Mouse (Mus musculus): ENCODE measurements around the gene Gm5615. TPM values are rescaled to one million over a fixed set of nuclear protein-coding genes. Genes with fewer than 3 reads are reported as not detected.

Gene Gm5615
- total RNA-seq (2021) = not detected
- long read RNA-seq, experiment 1 = 0 reads
- long read RNA-seq, experiment 2 = 0 reads

DNA sequence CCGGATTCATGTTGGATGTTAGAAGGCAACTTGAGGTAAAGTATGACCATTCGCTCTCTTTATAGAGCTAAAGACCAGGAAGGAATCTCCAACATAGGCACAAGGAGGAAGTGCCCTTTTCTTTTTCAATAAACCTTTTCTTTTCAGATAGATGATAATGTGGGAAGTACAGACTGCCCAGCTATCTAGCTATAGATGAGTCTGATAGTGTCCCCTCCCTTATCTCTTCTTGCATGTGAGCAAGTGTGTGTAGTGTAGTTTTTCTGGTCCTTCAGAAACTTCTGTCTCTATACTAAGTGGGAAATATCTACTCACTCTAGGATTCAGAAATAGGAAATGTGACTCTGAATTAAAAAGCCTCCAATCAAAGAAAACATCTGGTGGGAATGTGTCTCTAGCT lies at the start of gene Gm5615:
Gene Gm5615, minus strand, starts transcription at position 101 of the 400 bp plus-strand sequence.
- no peak for DNase-seq

DNA sequence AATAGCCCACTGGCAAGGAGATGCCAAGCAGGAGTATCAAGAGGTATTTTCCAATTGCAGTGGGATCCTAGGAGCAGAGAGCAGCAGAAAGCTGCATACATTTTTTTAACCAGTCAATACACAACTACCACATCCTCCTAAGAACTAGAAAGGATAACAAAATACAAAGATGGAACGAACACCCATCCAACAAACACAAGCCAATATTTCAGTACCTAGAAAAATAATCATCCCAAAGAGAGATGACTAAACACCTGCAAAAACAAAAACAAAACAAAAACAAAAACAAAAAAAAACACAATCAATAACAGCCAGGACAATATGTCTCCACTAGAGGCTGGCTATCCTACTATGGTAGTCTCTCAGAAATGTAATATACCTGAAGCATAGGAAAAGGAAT lies 40.8 kb upstream of the Gm5615 start, which contains the start of gene Gm17689:
Gene Gm17689, minus strand, starts transcription at position 101 of the 400 bp plus-strand sequence.
- no peak for DNase-seq

DNA sequence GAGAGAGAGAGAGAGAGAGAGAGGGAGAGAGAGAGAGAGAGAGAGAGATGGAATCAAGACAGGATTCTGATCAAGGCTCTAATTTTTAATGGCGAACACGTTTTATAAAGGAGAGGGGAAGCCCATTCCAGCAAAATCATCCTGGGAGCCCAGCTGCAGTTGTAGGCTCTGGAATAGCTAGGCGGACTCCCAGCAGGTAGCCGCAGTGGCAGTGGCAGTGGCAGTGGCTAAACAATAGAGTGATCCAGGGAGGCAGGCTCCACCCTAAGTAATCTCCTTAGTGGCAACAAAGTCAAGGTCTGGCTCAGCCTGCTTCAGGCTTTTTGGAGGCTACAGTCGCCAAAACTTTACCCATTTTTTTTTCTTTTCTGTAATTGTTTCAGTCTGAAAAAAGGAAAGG lies 37.6 kb downstream of the Gm5615 start:
- no peak for DNase-seq

DNA sequence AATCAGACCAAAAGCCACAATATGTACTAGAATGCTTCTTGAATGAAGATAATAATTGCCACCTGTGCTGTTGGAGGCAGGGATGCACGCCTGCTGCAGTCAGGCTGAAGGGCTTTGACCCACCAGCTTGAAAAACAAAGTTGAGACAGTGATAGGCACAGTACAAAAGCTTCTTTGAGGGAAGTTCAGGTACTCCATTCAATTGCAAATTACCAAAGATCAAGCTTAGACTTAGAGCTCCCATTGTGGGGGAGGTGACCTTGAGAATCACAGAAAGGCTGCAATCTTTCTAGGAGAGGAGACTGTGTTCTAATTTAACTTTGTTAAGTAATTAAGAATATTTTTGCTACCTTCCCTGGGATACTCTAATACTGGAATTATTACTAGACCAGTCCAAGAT lies 45.9 kb downstream of the Gm5615 start:
- DNase-seq = no peak

DNA sequence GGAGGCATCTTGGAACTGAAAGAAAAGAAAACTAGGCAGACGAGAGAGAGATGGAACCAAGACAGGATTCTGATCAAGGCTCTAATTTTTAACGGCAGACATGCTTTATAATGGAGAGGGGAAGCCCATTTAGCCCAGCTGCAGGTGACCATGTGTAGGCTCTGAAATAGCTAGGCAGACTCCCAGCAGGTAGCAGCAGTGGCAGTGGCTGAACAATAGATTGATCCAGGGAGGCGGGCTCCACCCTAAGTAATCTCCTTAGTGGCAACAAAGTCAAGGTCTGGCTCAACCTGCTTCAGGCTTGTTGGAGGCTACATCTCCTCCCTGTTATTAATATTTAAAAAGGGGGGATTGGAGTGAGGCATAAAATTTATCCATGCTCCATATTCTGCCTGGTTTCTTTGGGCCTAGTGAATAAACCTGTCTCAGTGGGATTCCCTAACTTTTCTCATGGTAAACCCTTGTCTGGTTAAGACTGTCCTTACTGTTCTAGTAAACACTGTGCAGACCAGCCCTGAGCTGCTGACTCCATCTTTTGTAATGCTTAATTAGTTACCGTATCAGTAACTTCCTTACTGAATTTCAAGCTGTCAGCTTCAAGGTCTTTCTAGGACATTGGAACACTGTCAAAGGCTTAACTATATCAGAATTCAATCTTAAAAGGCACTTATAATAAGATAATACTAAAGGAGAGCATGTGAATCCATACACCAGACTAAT lies 47.1 kb downstream of the Gm5615 start:
- DNase-seq = no peak

Other genes starting within 250 kb of the Gm5615 start
- gene Gm7257, start 110.1 kb downstream of the Gm5615 start, total RNA-seq (2021) = not detected
- gene Gm9513, start 66.3 kb downstream of the Gm5615 start, total RNA-seq (2021) = not detected
- not detected for gene Gm17689, start 40.7 kb upstream of the Gm5615 start, total RNA-seq (2021)
- not detected for gene A630095E13Rik, start 101.4 kb upstream of the Gm5615 start, total RNA-seq (2021)
- gene Acrv1, start 151.3 kb upstream of the Gm5615 start, total RNA-seq (2021) = not detected
- 1 to 10 TPM; 3.0 to 4.2 TPM for gene Chek1, start 185.1 kb upstream of the Gm5615 start, total RNA-seq (2021)
- 100 to 1,000 TPM; 299 to 300 TPM for gene Stt3a, start 225.7 kb upstream of the Gm5615 start, total RNA-seq (2021)

All from adrenal gland, postnatal 36 days (tissue).